Mouse (Mus musculus): Measurements from ENCODE around the gene Usp6nl.

DNA sequence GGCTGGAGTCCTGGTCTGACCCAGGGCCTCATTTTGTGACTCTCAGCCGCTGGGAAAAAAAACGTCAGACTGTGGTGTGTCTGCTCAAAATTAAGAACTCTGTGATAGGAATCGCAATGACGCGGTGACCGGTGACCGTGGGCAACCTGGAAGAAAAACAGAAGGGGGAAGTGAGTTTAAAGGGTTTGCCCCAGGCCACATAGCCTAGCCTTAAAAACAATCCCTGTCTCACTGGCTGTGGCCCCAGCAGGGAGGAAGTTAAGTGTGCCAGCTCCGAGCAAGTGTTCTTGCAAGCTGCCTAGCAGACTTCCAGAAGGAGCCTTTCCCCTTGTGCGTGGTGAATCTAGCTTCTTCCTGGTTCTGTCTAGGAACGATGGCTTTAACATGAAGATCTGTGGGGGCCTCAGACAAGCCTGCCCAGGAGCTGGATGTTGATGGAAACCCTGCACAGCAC, 49.0 kb upstream of the Usp6nl start:
- TF ChIP-seq TAL1 (IDR thresholded peaks at IDR 0.05; ENCODE audit: low read length) = no peak
- TF ChIP-seq GATA1 (IDR thresholded peaks at IDR 0.05; ENCODE audit: low read length) = no peak

Data from erythroblast, embryonic 14.5 days (primary cell).